Mouse (Mus musculus) liver, adult 2 months (tissue): Measurements from ENCODE around the gene Celf2. TPM values are rescaled to one million over a fixed set of nuclear protein-coding genes. Genes with fewer than 3 reads are reported as not detected.
A peak's percentile ranks its signal among the peaks of the same experiment; 100 is the strongest.

Experiments
- DNase-seq: peaks from one replicate; pipeline ENCODE4 v3.0.0-alpha.2; 2011; ENCODE audit warnings: low read depth, low spot score; ENCODE audit errors: extremely low read depth
- H3K27ac ChIP-seq: fragments of 200-500 bp; replicated peaks from 2 replicates; pipeline ENCODE4 v1.5.1; 2012; ENCODE audit warnings: low read depth, mild to moderate bottlenecking, control low read depth, inconsistent platforms, low read length; ENCODE audit not compliant: insufficient read depth
- H3K27me3 ChIP-seq: fragments of 200-500 bp; 2 replicates; pipeline ENCODE4 v1.6.1; 2012; ENCODE audit warnings: mild to moderate bottlenecking, moderate library complexity, low read length, inconsistent platforms; ENCODE audit not compliant: control insufficient read depth, insufficient read depth
- H3K36me3 ChIP-seq: fragments of 200-500 bp; 2 replicates; pipeline ENCODE4 v1.6.1; 2012; ENCODE audit warnings: low read length, inconsistent platforms; ENCODE audit not compliant: control insufficient read depth, insufficient read depth
- H3K4me1 ChIP-seq: fragments of 200-500 bp; 2 replicates; pipeline ENCODE4 v1.6.1; 2011; ENCODE audit warnings: low read length; ENCODE audit not compliant: control insufficient read depth, insufficient read depth
- H3K4me3 ChIP-seq: fragments of 200-500 bp; 2 replicates; pipeline ENCODE4 v1.5.1; 2011; ENCODE audit warnings: low read depth, mild to moderate bottlenecking, control low read depth, low read length, moderate library complexity; ENCODE audit not compliant: insufficient read depth
- H3K79me2 ChIP-seq: fragments of 200-500 bp; 2 replicates; pipeline ENCODE4 v1.6.1; 2012; ENCODE audit warnings: inconsistent platforms, mild to moderate bottlenecking, low read length, moderate library complexity; ENCODE audit not compliant: control insufficient read depth, insufficient read depth
- H3K9ac ChIP-seq: fragments of 200-500 bp; 2 replicates; pipeline ENCODE4 v1.6.1; 2012; ENCODE audit warnings: low read depth, mild to moderate bottlenecking, control low read depth, inconsistent platforms, low read length
- CTCF ChIP-seq: fragments of 200-500 bp; IDR thresholded peaks from 2 replicates; pipeline ENCODE4 v1.5.1; 2011; ENCODE audit warnings: low read depth, low read length, control low read depth
- POLR2A ChIP-seq: fragments of 200-500 bp; IDR thresholded peaks from 2 replicates; pipeline ENCODE4 v1.6.1; 2011; ENCODE audit warnings: low read length, control low read depth; ENCODE audit not compliant: insufficient read depth; ENCODE audit errors: extremely low read depth
- WGBS: fragments of 180-500 bp; shearing (Covaris S2); methylation state at CpG from one replicate; pipeline ENCODE4 v1.1.7; 2018; 5-methylcytosine and 5-hydroxymethylcytosine counted together
- polyA plus RNA-seq: library from polyadenylated mRNA; depleted of rRNA; stranded (reverse); fragments of >200 nt; gene quantifications from 2 replicates; pipeline ENCODE4 v1.2.3, GENCODE M21; 2012
- total RNA-seq: library from RNA; depleted of rRNA; stranded (reverse); fragments of >200 nt; gene quantifications from 2 replicates; pipeline ENCODE4 v1.2.3, GENCODE M21; 2014

The Celf2 gene
- total and polyA plus RNA-seq, 2 experiments, result 2.9 to 4.7 TPM

GRCm38 (mm10) chr2:6545127-6545931 is 964.0 kb downstream of the Celf2 start:
- H3K79me2 ChIP-seq, result no peaks in the 10 kb centered on the region
- peak; percentile 73 for DNase-seq
- TF ChIP-seq CTCF (no peak), POLR2A (no peak)
- H3K4me1 ChIP-seq, result peaks cover 8% of the 10 kb centered on the region; the same call in 1 of the 2 replicates
- no peaks in the 10 kb centered on the region for H3K27me3 ChIP-seq
- H3K36me3 ChIP-seq, result peaks cover 2% of the 10 kb centered on the region; the same call in 1 of the 2 replicates
- no peak overlapping the region for H3K4me3 ChIP-seq
- no peak overlapping the region for H3K27ac ChIP-seq
- H3K9ac ChIP-seq, result no peak overlapping the region
- 68% methylated on average over 10 of the region's 10 CpGs for WGBS

- Histone ChIP-seq H3K27ac (no peak overlapping the region), H3K79me2 (no peaks in the 10 kb centered on the region), H3K36me3 (peaks cover 2% of the 10 kb centered on the region; the same call in 1 of the 2 replicates), H3K4me1 (peaks cover 8% of the 10 kb centered on the region; the same call in 1 of the 2 replicates), H3K4me3 (no peak overlapping the region), H3K9ac (no peak overlapping the region), H3K27me3 (no peaks in the 10 kb centered on the region)
- no peak for DNase-seq
- TF ChIP-seq CTCF (no peak), POLR2A (no peak)
- WGBS, result 93% methylated on average over 5 of the region's 5 CpGs
Measured at GRCm38 (mm10) chr2:6543650-6544049, 965.7 kb downstream of the Celf2 start.

GRCm38 (mm10) chr2:6542556-6543180 is 966.7 kb downstream of the Celf2 start:
- no peak overlapping the region for H3K4me3 ChIP-seq
- H3K27me3 ChIP-seq, result no peaks in the 10 kb centered on the region
- no peak overlapping the region for H3K9ac ChIP-seq
- 75% methylated on average over 12 of the region's 12 CpGs for WGBS
- no peaks in the 10 kb centered on the region for H3K79me2 ChIP-seq
- peaks cover 2% of the 10 kb centered on the region; the same call in 1 of the 2 replicates for H3K36me3 ChIP-seq
- DNase-seq, result no peak
- peaks cover 8% of the 10 kb centered on the region; the same call in 1 of the 2 replicates for H3K4me1 ChIP-seq
- TF ChIP-seq POLR2A (no peak), CTCF (no peak)
- H3K27ac ChIP-seq, result peak overlapping the region; percentile 58

DNA sequence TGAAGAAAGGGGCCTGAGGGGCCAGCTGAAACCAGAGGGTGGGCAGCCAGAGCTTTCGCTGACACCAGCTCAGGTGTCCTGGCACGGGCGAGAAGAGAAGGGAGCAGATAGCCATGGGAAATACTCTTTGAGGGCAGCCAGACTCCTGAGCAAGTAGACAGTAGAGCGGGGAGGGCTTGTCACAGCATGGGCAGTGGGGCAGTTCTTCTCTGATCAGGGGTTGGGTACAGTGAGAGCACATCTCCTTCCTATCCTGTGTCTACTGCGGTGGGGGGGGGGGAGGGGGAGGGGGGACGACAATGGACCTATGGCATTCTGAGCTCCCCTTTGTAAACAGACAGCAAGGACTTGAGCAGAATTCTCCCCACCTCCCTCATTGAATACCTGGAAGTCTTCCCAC is 968.5 kb downstream of the Celf2 start:
- TF ChIP-seq CTCF, result no peak
- TF ChIP-seq POLR2A, result no peak
- Histone ChIP-seq H3K36me3 (no peaks in the 10 kb centered on the region), H3K9ac (no peak overlapping the region), H3K27me3 (no peaks in the 10 kb centered on the region), H3K79me2 (no peaks in the 10 kb centered on the region), H3K4me3 (no peak overlapping the region), H3K27ac (no peak overlapping the region), H3K4me1 (peaks cover 8% of the 10 kb centered on the region; the same call in 1 of the 2 replicates)
- 78% methylated on average over 6 of the region's 6 CpGs for WGBS
- DNase-seq, result no peak

DNA sequence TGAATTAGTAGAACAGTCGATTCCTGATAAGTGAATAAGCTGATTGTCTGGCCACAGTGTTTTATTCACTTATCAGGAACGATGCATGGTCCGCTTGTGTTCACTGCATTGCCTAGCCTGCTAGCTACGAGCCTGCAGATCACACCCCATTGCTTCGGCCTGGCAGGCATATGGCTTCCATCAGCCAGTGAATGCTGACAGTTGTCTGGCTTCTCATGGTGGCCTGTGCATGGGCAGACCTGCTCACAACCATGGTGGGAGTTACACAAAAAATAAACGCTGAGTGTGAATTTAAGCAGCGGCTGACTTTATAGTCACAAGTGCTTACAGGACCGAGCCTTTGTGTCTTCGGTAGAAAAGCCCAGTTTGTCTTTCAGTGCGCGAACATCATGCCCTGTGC is 969.3 kb downstream of the Celf2 start:
- Histone ChIP-seq H3K4me3 (no peak overlapping the region), H3K27me3 (no peaks in the 10 kb centered on the region), H3K9ac (no peak overlapping the region), H3K36me3 (no peaks in the 10 kb centered on the region), H3K27ac (no peak overlapping the region), H3K4me1 (peaks cover 5% of the 10 kb centered on the region; the same call in 1 of the 2 replicates), H3K79me2 (no peaks in the 10 kb centered on the region)
- DNase-seq, result no peak
- WGBS, result 92% methylated on average over 11 of the region's 11 CpGs
- TF ChIP-seq CTCF (no peak), POLR2A (no peak)

GRCm38 (mm10) chr2:6538500-6538899 is 970.9 kb downstream of the Celf2 start:
- Histone ChIP-seq H3K4me1 (peaks cover 4% of the 10 kb centered on the region; the same call in 1 of the 2 replicates), H3K27me3 (no peaks in the 10 kb centered on the region), H3K36me3 (no peaks in the 10 kb centered on the region), H3K79me2 (no peaks in the 10 kb centered on the region), H3K9ac (no peak overlapping the region), H3K27ac (no peak overlapping the region), H3K4me3 (no peak overlapping the region)
- TF ChIP-seq POLR2A (no peak), CTCF (no peak)
- DNase-seq, result no peak
- 79% methylated on average over 2 of the region's 2 CpGs for WGBS
